Mouse (Mus musculus): ENCODE data around the gene Vps50. TPM values are rescaled to one million over a fixed set of nuclear protein-coding genes. Genes with fewer than 3 reads are reported as not detected.

Gene Vps50
- polyA plus RNA-seq, 1 experiment from 2014 or later = 49.7 TPM

- H3K36me3 ChIP-seq (ENCODE audit: control insufficient read depth, insufficient read depth, low read length) = peaks cover 6% of the 10 kb centered on the region; the same call in 1 of the 2 replicates
- no peak overlapping the region for H3K27ac ChIP-seq (ENCODE audit: low read depth, low read length)
- no peak overlapping the region for H3K9ac ChIP-seq (ENCODE audit: low read length)
- no peaks in the 10 kb centered on the region for H3K9me3 ChIP-seq (replicated peaks; ENCODE audit: control insufficient read depth, low read length)
- no peak overlapping the region for H3K4me2 ChIP-seq (ENCODE audit: low read length)
- H3K4me3 ChIP-seq (ENCODE audit: low read depth, low read length) = no peak overlapping the region
- ATAC-seq (no peak), DNase-seq (ENCODE audit: low spot score) (no peak)
- H3K27me3 ChIP-seq (replicated peaks; ENCODE audit: control insufficient read depth, insufficient read depth, low read length) = no peaks in the 10 kb centered on the region
- WGBS = 100% methylated on average over 1 of the region's 1 CpGs
- no peaks in the 10 kb centered on the region for H3K4me1 ChIP-seq (ENCODE audit: control insufficient read depth, insufficient read depth, low read length)
Measured at GRCm38 (mm10) chr6:3565667-3566066, 67.5 kb downstream of the Vps50 start.

- Histone ChIP-seq H3K27me3 (replicated peaks; ENCODE audit: control insufficient read depth, insufficient read depth, low read length) (no peaks in the 10 kb centered on the region), H3K9me3 (replicated peaks; ENCODE audit: control insufficient read depth, low read length) (no peaks in the 10 kb centered on the region), H3K36me3 (ENCODE audit: control insufficient read depth, insufficient read depth, low read length) (peaks cover 13% of the 10 kb centered on the region; the same call in 1 of the 2 replicates), H3K9ac (ENCODE audit: low read length) (no peak overlapping the region), H3K4me1 (ENCODE audit: control insufficient read depth, insufficient read depth, low read length) (no peaks in the 10 kb centered on the region), H3K27ac (ENCODE audit: low read depth, low read length) (no peak overlapping the region), H3K4me2 (ENCODE audit: low read length) (no peak overlapping the region), H3K4me3 (ENCODE audit: low read depth, low read length) (no peak overlapping the region)
- ATAC-seq (no peak), DNase-seq (ENCODE audit: low spot score) (no peak)
- WGBS = 93% methylated on average over 7 of the region's 7 CpGs
Measured at GRCm38 (mm10) chr6:3567071-3567610, 69.0 kb downstream of the Vps50 start.

GRCm38 (mm10) chr6:3572221-3572815, 74.1 kb downstream of the Vps50 start:
- no peak for DNase-seq (ENCODE audit: low spot score)

GRCm38 (mm10) chr6:3573787-3574186, 75.6 kb downstream of the Vps50 start:
- Histone ChIP-seq H3K9ac (ENCODE audit: low read length) (no peak overlapping the region), H3K4me3 (ENCODE audit: low read depth, low read length) (no peak overlapping the region), H3K9me3 (replicated peaks; ENCODE audit: control insufficient read depth, low read length) (no peaks in the 10 kb centered on the region), H3K4me1 (ENCODE audit: control insufficient read depth, insufficient read depth, low read length) (no peaks in the 10 kb centered on the region), H3K27me3 (replicated peaks; ENCODE audit: control insufficient read depth, insufficient read depth, low read length) (no peaks in the 10 kb centered on the region), H3K27ac (ENCODE audit: low read depth, low read length) (no peak overlapping the region), H3K36me3 (ENCODE audit: control insufficient read depth, insufficient read depth, low read length) (0 out of 2 replicates have a peak, but pooled peaks cover 12% of the 10 kb centered on the region), H3K4me2 (ENCODE audit: low read length) (no peak overlapping the region)
- DNase-seq (ENCODE audit: low spot score) = no peak
- 97% methylated on average over 8 of the region's 8 CpGs for WGBS
- no peak for ATAC-seq

More at GRCm38 (mm10) chr6:3572221-3572815, 74.1 kb downstream of the Vps50 start:
- Histone ChIP-seq H3K4me3 (ENCODE audit: low read depth, low read length) (no peak overlapping the region), H3K4me1 (ENCODE audit: control insufficient read depth, insufficient read depth, low read length) (no peaks in the 10 kb centered on the region), H3K27ac (ENCODE audit: low read depth, low read length) (no peak overlapping the region), H3K27me3 (replicated peaks; ENCODE audit: control insufficient read depth, insufficient read depth, low read length) (no peaks in the 10 kb centered on the region), H3K9ac (ENCODE audit: low read length) (no peak overlapping the region), H3K9me3 (replicated peaks; ENCODE audit: control insufficient read depth, low read length) (no peaks in the 10 kb centered on the region), H3K4me2 (ENCODE audit: low read length) (no peak overlapping the region), H3K36me3 (ENCODE audit: control insufficient read depth, insufficient read depth, low read length) (0 out of 2 replicates have a peak, but pooled peaks cover 14% of the 10 kb centered on the region)
- 63% methylated on average over 2 of the region's 2 CpGs for WGBS
- no peak for ATAC-seq

- WGBS = 94% methylated on average over 1 of the region's 1 CpGs
- Histone ChIP-seq H3K9ac (ENCODE audit: low read length) (no peak overlapping the region), H3K4me1 (ENCODE audit: control insufficient read depth, insufficient read depth, low read length) (no peaks in the 10 kb centered on the region), H3K27me3 (replicated peaks; ENCODE audit: control insufficient read depth, insufficient read depth, low read length) (no peaks in the 10 kb centered on the region), H3K36me3 (ENCODE audit: control insufficient read depth, insufficient read depth, low read length) (peaks cover 8% of the 10 kb centered on the region; the same call in 1 of the 2 replicates), H3K4me2 (ENCODE audit: low read length) (no peak overlapping the region), H3K4me3 (ENCODE audit: low read depth, low read length) (no peak overlapping the region), H3K27ac (ENCODE audit: low read depth, low read length) (no peak overlapping the region), H3K9me3 (replicated peaks; ENCODE audit: control insufficient read depth, low read length) (no peaks in the 10 kb centered on the region)
- DNase-seq (ENCODE audit: low spot score) (no peak), ATAC-seq (no peak)
Measured at GRCm38 (mm10) chr6:3585402-3585801, 87.2 kb downstream of the Vps50 start.

GRCm38 (mm10) chr6:3590289-3590904, 92.2 kb downstream of the Vps50 start:
- H3K9ac ChIP-seq (ENCODE audit: low read length) = no peak overlapping the region
- 95% methylated on average over 3 of the region's 3 CpGs for WGBS
- H3K27ac ChIP-seq (ENCODE audit: low read depth, low read length) = no peak overlapping the region
- H3K4me2 ChIP-seq (ENCODE audit: low read length) = no peak overlapping the region
- H3K9me3 ChIP-seq (replicated peaks; ENCODE audit: control insufficient read depth, low read length) = no peaks in the 10 kb centered on the region
- H3K27me3 ChIP-seq (replicated peaks; ENCODE audit: control insufficient read depth, insufficient read depth, low read length) = no peaks in the 10 kb centered on the region
- H3K36me3 ChIP-seq (ENCODE audit: control insufficient read depth, insufficient read depth, low read length) = peaks cover 14% of the 10 kb centered on the region
- ATAC-seq (no peak), DNase-seq (ENCODE audit: low spot score) (no peak)
- H3K4me3 ChIP-seq (ENCODE audit: low read depth, low read length) = no peak overlapping the region
- no peaks in the 10 kb centered on the region for H3K4me1 ChIP-seq (ENCODE audit: control insufficient read depth, insufficient read depth, low read length)

- Histone ChIP-seq H3K27ac (ENCODE audit: low read depth, low read length) (no peak overlapping the region), H3K4me1 (ENCODE audit: control insufficient read depth, insufficient read depth, low read length) (no peaks in the 10 kb centered on the region), H3K9me3 (replicated peaks; ENCODE audit: control insufficient read depth, low read length) (no peaks in the 10 kb centered on the region), H3K4me2 (ENCODE audit: low read length) (no peak overlapping the region), H3K36me3 (ENCODE audit: control insufficient read depth, insufficient read depth, low read length) (peaks cover 8% of the 10 kb centered on the region), H3K4me3 (ENCODE audit: low read depth, low read length) (no peak overlapping the region), H3K9ac (ENCODE audit: low read length) (no peak overlapping the region), H3K27me3 (replicated peaks; ENCODE audit: control insufficient read depth, insufficient read depth, low read length) (no peaks in the 10 kb centered on the region)
- DNase-seq (ENCODE audit: low spot score) (no peak), ATAC-seq (no peak)
- 92% methylated on average over 1 of the region's 1 CpGs for WGBS
Measured at GRCm38 (mm10) chr6:3594246-3594645, 96.1 kb downstream of the Vps50 start.

- WGBS = 88% methylated on average over 2 of the region's 2 CpGs
- no peak overlapping the region for H3K4me2 ChIP-seq (ENCODE audit: low read length)
- no peak overlapping the region for H3K9ac ChIP-seq (ENCODE audit: low read length)
- no peak for DNase-seq (ENCODE audit: low spot score)
- no peak overlapping the region for H3K4me3 ChIP-seq (ENCODE audit: low read depth, low read length)
- H3K4me1 ChIP-seq (ENCODE audit: control insufficient read depth, insufficient read depth, low read length) = no peaks in the 10 kb centered on the region
- no peak overlapping the region for H3K27ac ChIP-seq (ENCODE audit: low read depth, low read length)
- no peaks in the 10 kb centered on the region for H3K27me3 ChIP-seq (replicated peaks; ENCODE audit: control insufficient read depth, insufficient read depth, low read length)
- no peak for ATAC-seq
- no peaks in the 10 kb centered on the region for H3K36me3 ChIP-seq (ENCODE audit: control insufficient read depth, insufficient read depth, low read length)
- H3K9me3 ChIP-seq (replicated peaks; ENCODE audit: control insufficient read depth, low read length) = no peaks in the 10 kb centered on the region
Measured at GRCm38 (mm10) chr6:3612827-3613226, 114.6 kb downstream of the Vps50 start.
